Mouse (Mus musculus) naive thymus-derived CD4-positive, alpha-beta T cell, adult 2 months (primary cell): ENCODE data around the gene Hcrt.
A peak's percentile ranks its signal among the peaks of the same experiment; 100 is the strongest.
"Not testable (repeated sequence)": the region's sequence is repeated elsewhere in the genome, so short reads cannot be mapped to it uniquely, and the experiment has no call there.

Source experiments
- DNase-seq: peaks from one replicate; pipeline ENCODE4 v3.0.0-alpha.2; 2011; ENCODE audit warnings: low read depth

Hcrt gene

GRCm38 (mm10) chr11:100762831-100763230 lies at the start of gene Hcrt:
Gene Hcrt, minus strand, starts transcription at chr11:100762931.
- DNase-seq: no peak

GRCm38 (mm10) chr11:100811132-100811531 lies 48.4 kb upstream of the Hcrt start:
- DNase-seq: peak; percentile 51

- no peak for DNase-seq
These were observed 47.8 kb upstream of the Hcrt start for GRCm38 (mm10) chr11:100810516-100810915.

- DNase-seq: no peak
These were observed 43.9 kb upstream of the Hcrt start for GRCm38 (mm10) chr11:100806380-100807305.

GRCm38 (mm10) chr11:100805535-100805934 lies 42.8 kb upstream of the Hcrt start:
- no peak for DNase-seq

GRCm38 (mm10) chr11:100804409-100804808 lies 41.7 kb upstream of the Hcrt start:
- peak; percentile 79 for DNase-seq

- DNase-seq: no peak
These were observed 36.7 kb upstream of the Hcrt start for GRCm38 (mm10) chr11:100799426-100799825.

- DNase-seq: no peak
These were observed 33.9 kb upstream of the Hcrt start for GRCm38 (mm10) chr11:100796585-100796984.

GRCm38 (mm10) chr11:100795386-100795785 lies 32.7 kb upstream of the Hcrt start:
- DNase-seq: no peak

- no peak for DNase-seq
These were observed 28.8 kb upstream of the Hcrt start for GRCm38 (mm10) chr11:100791457-100792049.

GRCm38 (mm10) chr11:100790644-100791043 lies 27.9 kb upstream of the Hcrt start:
- DNase-seq: not testable (repeated sequence)

GRCm38 (mm10) chr11:100789702-100790101 lies 27.0 kb upstream of the Hcrt start:
- no peak for DNase-seq

- DNase-seq: no peak
These were observed 23.0 kb upstream of the Hcrt start for GRCm38 (mm10) chr11:100785774-100786173.

GRCm38 (mm10) chr11:100784286-100784685 lies 21.6 kb upstream of the Hcrt start:
- no peak for DNase-seq

GRCm38 (mm10) chr11:100782568-100782967 lies 19.8 kb upstream of the Hcrt start:
- DNase-seq: no peak

GRCm38 (mm10) chr11:100781763-100782475 lies 19.2 kb upstream of the Hcrt start:
- DNase-seq: no peak

- no peak for DNase-seq
These were observed 17.5 kb upstream of the Hcrt start for GRCm38 (mm10) chr11:100780247-100780646.

- DNase-seq: no peak
These were observed 15.3 kb upstream of the Hcrt start for GRCm38 (mm10) chr11:100778069-100778468.

- DNase-seq: no peak
These were observed 13.2 kb upstream of the Hcrt start for GRCm38 (mm10) chr11:100775921-100776320.

- no peak for DNase-seq
These were observed 11.5 kb upstream of the Hcrt start for GRCm38 (mm10) chr11:100774261-100774660.

- DNase-seq: peak; percentile 85
These were observed 8.1 kb upstream of the Hcrt start, which contains the start of gene Ghdc for GRCm38 (mm10) chr11:100770646-100771408. Gene Ghdc, minus strand, starts transcription at chr11:100770957.

GRCm38 (mm10) chr11:100769980-100770379 lies 7.2 kb upstream of the Hcrt start:
- no peak for DNase-seq
